Mouse (Mus musculus): ENCODE results near the gene Dbr1. TPM values are rescaled to one million over a fixed set of nuclear protein-coding genes. Genes with fewer than 3 reads are reported as not detected.
A peak's percentile ranks its signal among the peaks of the same experiment; 100 is the strongest.

Dbr1 gene
- polyA plus RNA-seq, 1 experiment from 2014 or later: 37.2 TPM

- no peaks in the 10 kb centered on the region for H3K4me1 ChIP-seq (replicated peaks; ENCODE audit: control insufficient read depth, insufficient read depth, low read length)
- no peaks in the 10 kb centered on the region for H3K9me3 ChIP-seq (ENCODE audit: control insufficient read depth, low read length)
- DNase-seq (ENCODE audit: low spot score) (no peak), ATAC-seq (replicated peaks; ENCODE audit: low FRiP score) (no peak)
- H3K27ac ChIP-seq (ENCODE audit: low read depth, low read length): no peak overlapping the region
- H3K27me3 ChIP-seq (ENCODE audit: control insufficient read depth, insufficient read depth, low read length): no peaks in the 10 kb centered on the region
- no peak overlapping the region for H3K4me2 ChIP-seq (ENCODE audit: low read depth, low read length, severe bottlenecking)
- H3K36me3 ChIP-seq (ENCODE audit: control insufficient read depth, insufficient read depth, low read length): no peaks in the 10 kb centered on the region
- no peak overlapping the region for H3K9ac ChIP-seq (ENCODE audit: low read length)
- H3K4me3 ChIP-seq (ENCODE audit: low read depth, low read length): no peak overlapping the region
- WGBS: 89% methylated on average over 7 of the region's 7 CpGs
Measured at GRCm38 (mm10) chr9:99558824-99559556, 16.6 kb upstream of the Dbr1 start.

GRCm38 (mm10) chr9:99559557-99559904, 16.1 kb upstream of the Dbr1 start:
- Histone ChIP-seq H3K4me3 (ENCODE audit: low read depth, low read length) (no peak overlapping the region), H3K36me3 (ENCODE audit: control insufficient read depth, insufficient read depth, low read length) (no peaks in the 10 kb centered on the region), H3K9ac (ENCODE audit: low read length) (no peak overlapping the region), H3K4me1 (replicated peaks; ENCODE audit: control insufficient read depth, insufficient read depth, low read length) (no peaks in the 10 kb centered on the region), H3K27me3 (ENCODE audit: control insufficient read depth, insufficient read depth, low read length) (no peaks in the 10 kb centered on the region), H3K27ac (ENCODE audit: low read depth, low read length) (no peak overlapping the region), H3K9me3 (ENCODE audit: control insufficient read depth, low read length) (no peaks in the 10 kb centered on the region), H3K4me2 (ENCODE audit: low read depth, low read length, severe bottlenecking) (no peak overlapping the region)
- ATAC-seq (replicated peaks; ENCODE audit: low FRiP score) (no peak), DNase-seq (ENCODE audit: low spot score) (no peak)

GRCm38 (mm10) chr9:99560389-99560788, 15.2 kb upstream of the Dbr1 start:
- Histone ChIP-seq H3K9me3 (ENCODE audit: control insufficient read depth, low read length) (no peaks in the 10 kb centered on the region), H3K36me3 (ENCODE audit: control insufficient read depth, insufficient read depth, low read length) (no peaks in the 10 kb centered on the region), H3K4me1 (replicated peaks; ENCODE audit: control insufficient read depth, insufficient read depth, low read length) (no peaks in the 10 kb centered on the region), H3K9ac (ENCODE audit: low read length) (no peak overlapping the region), H3K27ac (ENCODE audit: low read depth, low read length) (no peak overlapping the region), H3K4me3 (ENCODE audit: low read depth, low read length) (no peak overlapping the region), H3K4me2 (ENCODE audit: low read depth, low read length, severe bottlenecking) (no peak overlapping the region), H3K27me3 (ENCODE audit: control insufficient read depth, insufficient read depth, low read length) (no peaks in the 10 kb centered on the region)
- 95% methylated on average over 3 of the region's 3 CpGs for WGBS
- no peak for ATAC-seq (replicated peaks; ENCODE audit: low FRiP score)
- no peak for DNase-seq (ENCODE audit: low spot score)

GRCm38 (mm10) chr9:99563714-99564113, 11.9 kb upstream of the Dbr1 start:
- no peak for ATAC-seq (replicated peaks; ENCODE audit: low FRiP score)
- WGBS: 29% methylated on average over 11 of the region's 11 CpGs

GRCm38 (mm10) chr9:99568023-99568346, 7.6 kb upstream of the Dbr1 start:
- DNase-seq (ENCODE audit: low spot score) (no peak), ATAC-seq (replicated peaks; ENCODE audit: low FRiP score) (peak; percentile 63)
- peak overlapping the region; percentile 97 for H3K4me3 ChIP-seq (ENCODE audit: low read depth, low read length)
- H3K9ac ChIP-seq (ENCODE audit: low read length): peak overlapping the region; percentile 95
- peak overlapping the region; percentile 90 for H3K4me2 ChIP-seq (ENCODE audit: low read depth, low read length, severe bottlenecking)
- H3K4me1 ChIP-seq (replicated peaks; ENCODE audit: control insufficient read depth, insufficient read depth, low read length): peaks cover 5% of the 10 kb centered on the region; the same call in 1 of the 2 replicates
- H3K27ac ChIP-seq (ENCODE audit: low read depth, low read length): 0 out of 2 replicates have a peak overlapping the region, but pooled peaks have one; percentile 92
- no peaks in the 10 kb centered on the region for H3K36me3 ChIP-seq (ENCODE audit: control insufficient read depth, insufficient read depth, low read length)
- 2% methylated on average over 15 of the region's 15 CpGs for WGBS
- no peaks in the 10 kb centered on the region for H3K9me3 ChIP-seq (ENCODE audit: control insufficient read depth, low read length)
- no peaks in the 10 kb centered on the region for H3K27me3 ChIP-seq (ENCODE audit: control insufficient read depth, insufficient read depth, low read length)

More at GRCm38 (mm10) chr9:99563714-99564113, 11.9 kb upstream of the Dbr1 start:
- peaks cover 5% of the 10 kb centered on the region; the same call in 1 of the 2 replicates for H3K4me1 ChIP-seq (replicated peaks; ENCODE audit: control insufficient read depth, insufficient read depth, low read length)
- no peak overlapping the region for H3K4me2 ChIP-seq (ENCODE audit: low read depth, low read length, severe bottlenecking)
- H3K27me3 ChIP-seq (ENCODE audit: control insufficient read depth, insufficient read depth, low read length): no peaks in the 10 kb centered on the region
- DNase-seq (ENCODE audit: low spot score): peak; percentile 63
- no peak overlapping the region for H3K27ac ChIP-seq (ENCODE audit: low read depth, low read length)
- no peaks in the 10 kb centered on the region for H3K36me3 ChIP-seq (ENCODE audit: control insufficient read depth, insufficient read depth, low read length)
- H3K9me3 ChIP-seq (ENCODE audit: control insufficient read depth, low read length): no peaks in the 10 kb centered on the region
- no peak overlapping the region for H3K4me3 ChIP-seq (ENCODE audit: low read depth, low read length)
- no peak overlapping the region for H3K9ac ChIP-seq (ENCODE audit: low read length)

GRCm38 (mm10) chr9:99568347-99569070, 7.1 kb upstream of the Dbr1 start, which contains the start of gene Armc8:
Gene Armc8 (minus strand): TSS chr9:99568899.
- DNase-seq (ENCODE audit: low spot score) (peak; percentile 94), ATAC-seq (replicated peaks; ENCODE audit: low FRiP score) (peak; percentile 96)
- peak within 1 kb of the TSS; percentile 90 for H3K4me2 ChIP-seq (ENCODE audit: low read depth, low read length, severe bottlenecking)
- H3K36me3 ChIP-seq (ENCODE audit: control insufficient read depth, insufficient read depth, low read length): no peaks in the 10 kb centered on the region
- WGBS: under 1% methylated on average over 61 of the region's 70 CpGs
- H3K9ac ChIP-seq (ENCODE audit: low read length): peak within 1 kb of the TSS; percentile 95
- peak within 1 kb of the TSS; percentile 97 for H3K4me3 ChIP-seq (ENCODE audit: low read depth, low read length)
- H3K27me3 ChIP-seq (ENCODE audit: control insufficient read depth, insufficient read depth, low read length): no peaks in the 10 kb centered on the region
- no peaks in the 10 kb centered on the region for H3K9me3 ChIP-seq (ENCODE audit: control insufficient read depth, low read length)
- H3K4me1 ChIP-seq (replicated peaks; ENCODE audit: control insufficient read depth, insufficient read depth, low read length): peaks cover 5% of the 10 kb centered on the region; the same call in 1 of the 2 replicates
- peak within 1 kb of the TSS; percentile 92 for H3K27ac ChIP-seq (ENCODE audit: low read depth, low read length)

GRCm38 (mm10) chr9:99569071-99569397, 6.6 kb upstream of the Dbr1 start:
- Histone ChIP-seq H3K4me1 (replicated peaks; ENCODE audit: control insufficient read depth, insufficient read depth, low read length) (peaks cover 5% of the 10 kb centered on the region; the same call in 1 of the 2 replicates), H3K27me3 (ENCODE audit: control insufficient read depth, insufficient read depth, low read length) (no peaks in the 10 kb centered on the region), H3K4me2 (ENCODE audit: low read depth, low read length, severe bottlenecking) (peak overlapping the region; percentile 90), H3K9ac (ENCODE audit: low read length) (peak overlapping the region; percentile 95), H3K9me3 (ENCODE audit: control insufficient read depth, low read length) (no peaks in the 10 kb centered on the region), H3K27ac (ENCODE audit: low read depth, low read length) (no peak overlapping the region), H3K4me3 (ENCODE audit: low read depth, low read length) (peak overlapping the region; percentile 97), H3K36me3 (ENCODE audit: control insufficient read depth, insufficient read depth, low read length) (no peaks in the 10 kb centered on the region)
- ATAC-seq (replicated peaks; ENCODE audit: low FRiP score) (peak; percentile 53; the same call in 1 of the 2 replicates), DNase-seq (ENCODE audit: low spot score) (no peak)
- WGBS: 2% methylated on average over 9 of the region's 9 CpGs

- no peak overlapping the region for H3K9ac ChIP-seq (ENCODE audit: low read length)
- ATAC-seq (replicated peaks; ENCODE audit: low FRiP score): no peak; the same call in 1 of the 2 replicates
- H3K4me2 ChIP-seq (ENCODE audit: low read depth, low read length, severe bottlenecking): no peak overlapping the region
- H3K36me3 ChIP-seq (ENCODE audit: control insufficient read depth, insufficient read depth, low read length): peaks cover 2% of the 10 kb centered on the region; the same call in 1 of the 2 replicates
- no peaks in the 10 kb centered on the region for H3K27me3 ChIP-seq (ENCODE audit: control insufficient read depth, insufficient read depth, low read length)
- H3K4me1 ChIP-seq (replicated peaks; ENCODE audit: control insufficient read depth, insufficient read depth, low read length): 0 out of 2 replicates have a peak, but pooled peaks cover 2% of the 10 kb centered on the region
- no peaks in the 10 kb centered on the region for H3K9me3 ChIP-seq (ENCODE audit: control insufficient read depth, low read length)
- no peak overlapping the region for H3K4me3 ChIP-seq (ENCODE audit: low read depth, low read length)
- no peak for DNase-seq (ENCODE audit: low spot score)
- 56% methylated on average over 2 of the region's 2 CpGs for WGBS
- H3K27ac ChIP-seq (ENCODE audit: low read depth, low read length): no peak overlapping the region
Measured at GRCm38 (mm10) chr9:99580655-99581054, 5.1 kb downstream of the Dbr1 start.
